Mouse (Mus musculus): Measurements from ENCODE around the gene Gm49721.
A peak's percentile ranks its signal among the peaks of the same experiment; 100 is the strongest.
"Not testable (repeated sequence)": the region's sequence is repeated elsewhere in the genome, so short reads cannot be mapped to it uniquely, and the experiment has no call there.

Gene Gm49721

GRCm38 (mm10) chr17:6978287-6979248 lies at the start of gene Gm49721:
Gm49721 (plus strand) TSS chr17:6978904.
- peak; percentile 67 for DNase-seq (ENCODE audit: low read depth, low spot score)

GRCm38 (mm10) chr17:6931625-6932024 lies 47.1 kb upstream of the Gm49721 start:
- not testable (repeated sequence) for DNase-seq (ENCODE audit: low read depth, low spot score)

- not testable (repeated sequence) for DNase-seq (ENCODE audit: low read depth, low spot score)
These were observed 36.1 kb upstream of the Gm49721 start for GRCm38 (mm10) chr17:6942560-6942959.

GRCm38 (mm10) chr17:6947637-6947983 lies 31.1 kb upstream of the Gm49721 start:
- not testable (repeated sequence) for DNase-seq (ENCODE audit: low read depth, low spot score)

GRCm38 (mm10) chr17:6947984-6948768 lies 30.5 kb upstream of the Gm49721 start, which contains the start of gene Rsph3b:
Rsph3b (minus strand) TSS chr17:6948682.
- peak; percentile 77 for DNase-seq (ENCODE audit: low read depth, low spot score)

- not testable (repeated sequence) for DNase-seq (ENCODE audit: low read depth, low spot score)
These were observed 29.9 kb upstream of the Gm49721 start for GRCm38 (mm10) chr17:6948769-6949228.

GRCm38 (mm10) chr17:6958881-6959280 lies 19.8 kb upstream of the Gm49721 start:
- DNase-seq (ENCODE audit: low read depth, low spot score) = not testable (repeated sequence)

GRCm38 (mm10) chr17:6959543-6960259 lies 19.0 kb upstream of the Gm49721 start:
- not testable (repeated sequence) for DNase-seq (ENCODE audit: low read depth, low spot score)

GRCm38 (mm10) chr17:6960349-6960748 lies 18.4 kb upstream of the Gm49721 start:
- not testable (repeated sequence) for DNase-seq (ENCODE audit: low read depth, low spot score)

GRCm38 (mm10) chr17:6960776-6961175 lies 17.9 kb upstream of the Gm49721 start, which contains the start of gene Tagap1:
Tagap1 (minus strand) TSS chr17:6961156.
- not testable (repeated sequence) for DNase-seq (ENCODE audit: low read depth, low spot score)

- not testable (repeated sequence) for DNase-seq (ENCODE audit: low read depth, low spot score)
These were observed 17.3 kb upstream of the Gm49721 start for GRCm38 (mm10) chr17:6961181-6962000.

- DNase-seq (ENCODE audit: low read depth, low spot score) = not testable (repeated sequence)
These were observed 16.4 kb upstream of the Gm49721 start for GRCm38 (mm10) chr17:6962339-6962738.

- not testable (repeated sequence) for DNase-seq (ENCODE audit: low read depth, low spot score)
These were observed 15.8 kb upstream of the Gm49721 start for GRCm38 (mm10) chr17:6962936-6963335.

GRCm38 (mm10) chr17:6965364-6965763 lies 13.3 kb upstream of the Gm49721 start:
- DNase-seq (ENCODE audit: low read depth, low spot score) = peak; percentile 58

- not testable (repeated sequence) for DNase-seq (ENCODE audit: low read depth, low spot score)
These were observed 11.0 kb upstream of the Gm49721 start for GRCm38 (mm10) chr17:6967673-6968072.

- not testable (repeated sequence) for DNase-seq (ENCODE audit: low read depth, low spot score)
These were observed 8.4 kb upstream of the Gm49721 start, which contains the start of gene Rnaset2b for GRCm38 (mm10) chr17:6970334-6970733. Rnaset2b (plus strand) TSS chr17:6970634.

- DNase-seq (ENCODE audit: low read depth, low spot score) = not testable (repeated sequence)
These were observed 7.5 kb upstream of the Gm49721 start for GRCm38 (mm10) chr17:6971238-6971637.

GRCm38 (mm10) chr17:6972836-6973396 lies 5.8 kb upstream of the Gm49721 start:
- DNase-seq (ENCODE audit: low read depth, low spot score) = not testable (repeated sequence)

- not testable (repeated sequence) for DNase-seq (ENCODE audit: low read depth, low spot score)
These were observed 3.7 kb upstream of the Gm49721 start for GRCm38 (mm10) chr17:6974985-6975384.

- not testable (repeated sequence) for DNase-seq (ENCODE audit: low read depth, low spot score)
These were observed 676 bp downstream of the Gm49721 start for GRCm38 (mm10) chr17:6979380-6979779.
